Mouse (Mus musculus): ENCODE results near the gene Itga9. TPM values are rescaled to one million over a fixed set of nuclear protein-coding genes. Genes with fewer than 3 reads are reported as not detected.

The Itga9 gene
- polyA plus RNA-seq, 1 experiment from 2014 or later: 2.4 TPM

DNA sequence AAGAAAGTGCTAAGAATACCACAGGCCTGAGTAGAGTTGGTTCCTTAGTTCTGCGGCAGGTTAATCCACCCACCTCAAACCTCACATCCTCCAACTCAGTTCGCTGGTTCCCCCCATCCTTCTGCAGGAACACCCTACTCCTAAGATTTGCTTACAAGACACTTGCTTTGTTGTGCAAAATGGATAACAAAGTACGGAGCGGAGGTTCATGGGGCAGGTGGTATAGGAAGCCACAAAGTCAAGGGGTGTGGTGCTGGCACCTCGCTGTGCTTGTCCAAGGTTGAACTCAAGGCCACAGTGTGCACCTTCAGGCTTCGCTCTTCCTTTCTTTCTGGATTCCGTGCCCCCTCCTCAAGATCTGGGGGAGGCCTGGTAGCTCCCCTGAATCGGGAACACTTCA, 257.0 kb downstream of the Itga9 start:
- Histone ChIP-seq H3K27me3 (ENCODE audit: control insufficient read depth, insufficient read depth, low read length) (no peaks in the 10 kb centered on the region), H3K9ac (replicated peaks; ENCODE audit: low read length) (no peak overlapping the region), H3K27ac (replicated peaks; ENCODE audit: low read depth, low read length) (no peak overlapping the region), H3K4me2 (ENCODE audit: low read length) (no peak overlapping the region), H3K4me3 (replicated peaks; ENCODE audit: low read depth, low read length) (no peak overlapping the region), H3K9me3 (ENCODE audit: control insufficient read depth, low read length) (no peaks in the 10 kb centered on the region), H3K4me1 (ENCODE audit: control insufficient read depth, insufficient read depth, low read length) (no peaks in the 10 kb centered on the region), H3K36me3 (ENCODE audit: control insufficient read depth, insufficient read depth, low read length) (no peaks in the 10 kb centered on the region)
- DNase-seq: no peak
- 89% methylated on average over 8 of the region's 8 CpGs for WGBS
- no peak for ATAC-seq (ENCODE audit: low FRiP score, low TSS enrichment)

DNA sequence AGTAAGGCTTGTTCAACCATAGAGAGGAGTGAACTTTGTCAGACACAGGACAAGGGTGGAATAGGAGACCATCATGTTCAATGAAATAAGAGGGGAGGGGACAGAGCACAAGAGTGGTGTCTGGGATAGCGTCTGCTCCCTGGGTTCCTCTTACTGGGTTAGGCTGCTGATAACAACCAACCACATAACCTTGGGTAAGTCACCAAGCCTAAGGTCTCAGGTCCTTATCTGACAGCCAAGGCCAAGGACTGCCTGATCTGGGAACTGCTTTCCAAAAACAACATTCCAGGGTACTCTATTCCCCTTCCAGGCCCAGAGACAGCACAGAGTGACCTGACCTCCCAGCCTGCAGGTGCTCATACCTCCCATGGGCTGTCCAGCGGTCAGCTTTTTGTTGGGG, 260.5 kb downstream of the Itga9 start:
- Histone ChIP-seq H3K27me3 (ENCODE audit: control insufficient read depth, insufficient read depth, low read length) (no peaks in the 10 kb centered on the region), H3K36me3 (ENCODE audit: control insufficient read depth, insufficient read depth, low read length) (no peaks in the 10 kb centered on the region), H3K4me3 (replicated peaks; ENCODE audit: low read depth, low read length) (no peak overlapping the region), H3K27ac (replicated peaks; ENCODE audit: low read depth, low read length) (no peak overlapping the region), H3K4me1 (ENCODE audit: control insufficient read depth, insufficient read depth, low read length) (no peaks in the 10 kb centered on the region), H3K9ac (replicated peaks; ENCODE audit: low read length) (no peak overlapping the region), H3K4me2 (ENCODE audit: low read length) (no peak overlapping the region), H3K9me3 (ENCODE audit: control insufficient read depth, low read length) (no peaks in the 10 kb centered on the region)
- DNase-seq (no peak), ATAC-seq (ENCODE audit: low FRiP score, low TSS enrichment) (no peak)
- WGBS: 94% methylated on average over 2 of the region's 2 CpGs

DNA sequence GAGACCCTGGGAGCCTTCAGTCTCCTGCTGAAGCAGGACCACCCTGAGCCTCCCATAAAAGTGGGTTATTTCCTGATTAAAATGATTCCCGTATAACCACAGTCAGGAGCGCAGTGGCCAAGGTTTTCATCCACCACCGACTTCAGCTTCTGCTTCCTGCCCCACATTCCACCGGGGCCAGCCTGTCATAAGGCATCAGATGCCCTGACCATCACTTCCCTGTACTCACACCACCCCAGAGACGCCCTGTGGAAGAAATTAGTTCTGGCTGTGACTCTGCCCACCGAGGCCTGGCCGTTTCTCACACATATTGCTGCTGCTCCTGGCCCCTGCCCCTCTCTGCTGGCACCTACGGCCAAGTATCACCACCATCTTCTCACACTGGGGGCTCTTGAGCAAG, 261.4 kb downstream of the Itga9 start:
- Histone ChIP-seq H3K4me2 (ENCODE audit: low read length) (no peak overlapping the region), H3K4me3 (replicated peaks; ENCODE audit: low read depth, low read length) (no peak overlapping the region), H3K9ac (replicated peaks; ENCODE audit: low read length) (no peak overlapping the region), H3K9me3 (ENCODE audit: control insufficient read depth, low read length) (no peaks in the 10 kb centered on the region), H3K36me3 (ENCODE audit: control insufficient read depth, insufficient read depth, low read length) (no peaks in the 10 kb centered on the region), H3K27ac (replicated peaks; ENCODE audit: low read depth, low read length) (no peak overlapping the region), H3K4me1 (ENCODE audit: control insufficient read depth, insufficient read depth, low read length) (no peaks in the 10 kb centered on the region), H3K27me3 (ENCODE audit: control insufficient read depth, insufficient read depth, low read length) (no peaks in the 10 kb centered on the region)
- 75% methylated on average over 8 of the region's 8 CpGs for WGBS
- ATAC-seq (ENCODE audit: low FRiP score, low TSS enrichment): no peak
- no peak for DNase-seq

DNA sequence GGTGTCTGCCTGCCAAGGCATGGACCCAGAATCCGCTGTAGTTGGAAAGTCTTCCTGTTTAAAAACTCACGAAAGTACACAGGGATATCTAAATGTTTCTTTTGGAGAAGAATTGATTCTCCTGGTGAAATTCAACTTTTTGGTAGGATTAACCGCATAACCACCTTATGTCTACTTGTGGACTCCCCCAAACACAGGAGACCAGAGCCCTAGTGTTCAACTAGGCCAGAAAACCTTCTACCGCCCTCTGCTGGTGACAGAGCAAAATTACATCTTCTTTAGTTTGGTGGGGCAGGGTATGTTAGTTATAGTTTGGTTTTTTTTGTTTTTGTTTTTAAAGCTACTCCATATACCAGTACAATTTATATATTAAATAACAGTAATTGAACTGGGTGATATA, 264.6 kb downstream of the Itga9 start:
- DNase-seq: peak; percentile 78
- Histone ChIP-seq H3K27me3 (ENCODE audit: control insufficient read depth, insufficient read depth, low read length) (no peaks in the 10 kb centered on the region), H3K4me1 (ENCODE audit: control insufficient read depth, insufficient read depth, low read length) (no peaks in the 10 kb centered on the region), H3K9ac (replicated peaks; ENCODE audit: low read length) (no peak overlapping the region), H3K9me3 (ENCODE audit: control insufficient read depth, low read length) (no peaks in the 10 kb centered on the region), H3K36me3 (ENCODE audit: control insufficient read depth, insufficient read depth, low read length) (no peaks in the 10 kb centered on the region), H3K4me2 (ENCODE audit: low read length) (no peak overlapping the region), H3K27ac (replicated peaks; ENCODE audit: low read depth, low read length) (no peak overlapping the region), H3K4me3 (replicated peaks; ENCODE audit: low read depth, low read length) (no peak overlapping the region)
- ATAC-seq (ENCODE audit: low FRiP score, low TSS enrichment): no peak
- 57% methylated on average over 4 of the region's 4 CpGs for WGBS

DNA sequence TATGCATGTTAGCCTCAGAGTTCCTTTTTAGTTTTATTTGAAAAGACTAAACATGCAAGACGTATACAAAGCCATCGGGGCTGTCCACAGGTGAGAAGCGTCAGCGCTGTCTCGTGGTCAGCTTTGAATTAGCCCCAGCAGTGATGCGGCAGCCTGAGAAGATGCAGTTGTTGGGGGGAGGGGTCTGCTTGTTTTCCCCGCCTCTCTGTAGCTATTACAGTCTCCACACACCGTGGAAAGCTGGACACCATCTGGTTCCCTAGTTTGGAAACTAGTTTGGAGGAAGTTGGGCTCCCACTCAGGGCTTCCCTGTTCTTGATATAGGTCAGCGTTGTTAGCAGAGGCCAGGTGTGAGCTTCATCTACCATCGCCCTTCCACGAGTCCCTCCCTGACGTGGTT, 266.5 kb downstream of the Itga9 start:
- no peak overlapping the region for H3K4me3 ChIP-seq (replicated peaks; ENCODE audit: low read depth, low read length)
- no peaks in the 10 kb centered on the region for H3K4me1 ChIP-seq (ENCODE audit: control insufficient read depth, insufficient read depth, low read length)
- WGBS: 91% methylated on average over 12 of the region's 12 CpGs
- no peaks in the 10 kb centered on the region for H3K36me3 ChIP-seq (ENCODE audit: control insufficient read depth, insufficient read depth, low read length)
- no peak overlapping the region for H3K4me2 ChIP-seq (ENCODE audit: low read length)
- no peak overlapping the region for H3K9ac ChIP-seq (replicated peaks; ENCODE audit: low read length)
- no peaks in the 10 kb centered on the region for H3K9me3 ChIP-seq (ENCODE audit: control insufficient read depth, low read length)
- ATAC-seq (ENCODE audit: low FRiP score, low TSS enrichment) (no peak), DNase-seq (no peak)
- H3K27ac ChIP-seq (replicated peaks; ENCODE audit: low read depth, low read length): no peak overlapping the region
- H3K27me3 ChIP-seq (ENCODE audit: control insufficient read depth, insufficient read depth, low read length): no peaks in the 10 kb centered on the region

DNA sequence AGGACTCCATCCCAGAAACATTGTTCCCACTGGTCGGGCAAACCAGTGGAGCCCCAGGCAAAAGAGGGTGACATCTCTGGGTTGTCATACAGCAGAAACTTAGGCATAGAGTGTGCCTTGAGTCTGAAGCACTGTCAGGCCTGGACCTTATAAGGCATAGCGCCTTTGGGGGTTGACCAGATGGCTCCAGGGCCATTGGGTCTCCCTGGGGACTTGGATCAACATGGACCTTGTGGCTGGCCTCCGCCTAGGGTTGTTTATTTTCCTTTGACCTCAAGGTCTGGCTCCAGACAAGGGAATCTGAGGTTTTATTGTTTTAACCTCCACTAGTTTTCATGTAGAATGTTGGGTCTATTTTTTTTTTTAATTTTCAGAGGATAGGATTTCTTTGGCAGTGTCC, 267.1 kb downstream of the Itga9 start:
- H3K27ac ChIP-seq (replicated peaks; ENCODE audit: low read depth, low read length): no peak overlapping the region

DNA sequence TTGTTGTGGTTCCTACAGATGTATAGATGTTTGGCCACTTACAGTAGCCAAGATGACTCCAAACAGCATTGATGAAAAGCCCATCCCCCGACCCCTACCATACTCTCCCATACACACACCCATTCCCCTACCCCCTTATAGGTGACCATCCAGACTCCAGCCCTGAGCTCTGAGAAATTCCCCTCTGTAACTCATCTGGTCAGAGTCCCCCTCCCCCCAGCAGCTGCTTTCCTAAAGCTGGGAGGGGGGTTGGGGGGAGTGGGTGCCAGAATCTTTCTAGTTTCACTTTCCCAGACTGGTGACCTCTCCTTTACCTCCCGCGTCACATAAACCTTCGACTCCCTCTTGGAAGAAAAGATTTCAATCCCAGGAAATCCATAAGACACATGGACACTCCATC, 269.2 kb downstream of the Itga9 start:
- Histone ChIP-seq H3K9ac (replicated peaks; ENCODE audit: low read length) (no peak overlapping the region), H3K4me1 (ENCODE audit: control insufficient read depth, insufficient read depth, low read length) (no peaks in the 10 kb centered on the region), H3K27me3 (ENCODE audit: control insufficient read depth, insufficient read depth, low read length) (no peaks in the 10 kb centered on the region), H3K36me3 (ENCODE audit: control insufficient read depth, insufficient read depth, low read length) (no peaks in the 10 kb centered on the region), H3K9me3 (ENCODE audit: control insufficient read depth, low read length) (no peaks in the 10 kb centered on the region), H3K4me2 (ENCODE audit: low read length) (no peak overlapping the region), H3K27ac (replicated peaks; ENCODE audit: low read depth, low read length) (no peak overlapping the region), H3K4me3 (replicated peaks; ENCODE audit: low read depth, low read length) (no peak overlapping the region)
- DNase-seq (no peak), ATAC-seq (ENCODE audit: low FRiP score, low TSS enrichment) (no peak)
- WGBS: 93% methylated on average over 4 of the region's 4 CpGs

More for the DNA sequence above, 267.1 kb downstream of the Itga9 start:
- Histone ChIP-seq H3K4me3 (replicated peaks; ENCODE audit: low read depth, low read length) (no peak overlapping the region), H3K9ac (replicated peaks; ENCODE audit: low read length) (no peak overlapping the region), H3K4me1 (ENCODE audit: control insufficient read depth, insufficient read depth, low read length) (no peaks in the 10 kb centered on the region), H3K27me3 (ENCODE audit: control insufficient read depth, insufficient read depth, low read length) (no peaks in the 10 kb centered on the region), H3K9me3 (ENCODE audit: control insufficient read depth, low read length) (no peaks in the 10 kb centered on the region), H3K36me3 (ENCODE audit: control insufficient read depth, insufficient read depth, low read length) (no peaks in the 10 kb centered on the region), H3K4me2 (ENCODE audit: low read length) (no peak overlapping the region)
- ATAC-seq (ENCODE audit: low FRiP score, low TSS enrichment) (no peak), DNase-seq (no peak)
- WGBS: 83% methylated on average over 3 of the region's 3 CpGs

DNA sequence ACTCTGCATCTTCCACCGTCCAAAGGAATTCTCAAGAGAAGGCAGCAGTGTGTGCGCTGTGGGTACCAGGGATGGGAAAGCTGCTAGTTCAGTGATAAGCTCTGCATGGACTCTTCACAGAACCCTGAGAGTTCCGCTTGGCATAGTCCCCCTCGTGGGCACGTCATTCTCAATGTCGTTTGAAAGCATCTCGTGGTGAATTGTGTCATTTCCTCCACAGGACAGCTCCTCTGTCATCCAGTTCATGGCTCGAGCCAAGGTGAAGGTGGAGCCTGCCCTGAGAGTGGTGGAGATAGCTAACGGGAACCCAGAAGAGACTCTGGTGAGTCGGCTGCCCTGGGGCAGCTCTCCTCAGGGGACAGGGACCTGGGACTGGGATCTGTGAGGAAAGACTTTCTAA, 270.4 kb downstream of the Itga9 start:
- Histone ChIP-seq H3K9me3 (ENCODE audit: control insufficient read depth, low read length) (no peaks in the 10 kb centered on the region), H3K4me1 (ENCODE audit: control insufficient read depth, insufficient read depth, low read length) (no peaks in the 10 kb centered on the region), H3K9ac (replicated peaks; ENCODE audit: low read length) (no peak overlapping the region), H3K36me3 (ENCODE audit: control insufficient read depth, insufficient read depth, low read length) (no peaks in the 10 kb centered on the region), H3K27me3 (ENCODE audit: control insufficient read depth, insufficient read depth, low read length) (no peaks in the 10 kb centered on the region), H3K4me3 (replicated peaks; ENCODE audit: low read depth, low read length) (no peak overlapping the region), H3K4me2 (ENCODE audit: low read length) (no peak overlapping the region), H3K27ac (replicated peaks; ENCODE audit: low read depth, low read length) (no peak overlapping the region)
- 81% methylated on average over 10 of the region's 10 CpGs for WGBS
- ATAC-seq (ENCODE audit: low FRiP score, low TSS enrichment): no peak
- no peak for DNase-seq

DNA sequence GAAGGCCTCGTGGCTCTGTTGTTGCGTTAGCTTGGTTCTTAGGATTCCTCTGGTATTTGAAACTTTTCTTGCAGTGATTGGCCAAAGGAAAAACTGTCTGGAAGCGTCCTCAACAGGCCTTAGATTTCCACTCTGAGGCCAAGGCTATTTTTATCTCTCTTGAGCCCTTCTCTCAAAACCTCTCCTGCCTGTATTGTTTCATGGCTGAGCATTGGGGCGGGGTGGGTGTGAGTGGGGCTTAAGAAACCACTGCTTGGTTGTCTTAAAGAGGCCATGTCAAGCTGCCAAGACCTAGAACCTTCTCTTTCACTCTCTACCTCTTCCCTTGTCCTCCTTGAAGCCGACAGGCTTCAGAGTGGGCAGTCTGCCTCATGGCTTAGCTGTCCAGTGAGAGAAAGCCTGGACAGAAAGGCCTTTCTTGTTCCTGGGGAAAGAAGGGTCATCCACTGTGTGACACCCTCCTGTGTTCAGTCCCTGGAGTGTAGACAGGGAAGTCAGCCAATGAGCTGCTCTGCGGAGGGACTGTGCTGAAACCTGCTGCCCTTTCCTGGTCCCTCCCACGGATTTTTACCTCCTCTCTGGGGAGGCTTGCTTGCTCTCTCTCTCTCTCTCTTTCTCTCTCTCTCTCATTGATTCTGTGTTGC, 271.0 kb downstream of the Itga9 start:
- 78% methylated on average over 7 of the region's 7 CpGs for WGBS
- Histone ChIP-seq H3K4me1 (ENCODE audit: control insufficient read depth, insufficient read depth, low read length) (no peaks in the 10 kb centered on the region), H3K4me2 (ENCODE audit: low read length) (no peak overlapping the region), H3K36me3 (ENCODE audit: control insufficient read depth, insufficient read depth, low read length) (no peaks in the 10 kb centered on the region), H3K9ac (replicated peaks; ENCODE audit: low read length) (no peak overlapping the region), H3K27me3 (ENCODE audit: control insufficient read depth, insufficient read depth, low read length) (no peaks in the 10 kb centered on the region), H3K27ac (replicated peaks; ENCODE audit: low read depth, low read length) (no peak overlapping the region), H3K9me3 (ENCODE audit: control insufficient read depth, low read length) (no peaks in the 10 kb centered on the region), H3K4me3 (replicated peaks; ENCODE audit: low read depth, low read length) (no peak overlapping the region)
- DNase-seq (no peak), ATAC-seq (ENCODE audit: low FRiP score, low TSS enrichment) (no peak)
